Mouse (Mus musculus): ENCODE data around the gene Pdcd1.
"Not testable (repeated sequence)": the region's sequence is repeated elsewhere in the genome, so short reads cannot be mapped to it uniquely, and the experiment has no call there.

DNA sequence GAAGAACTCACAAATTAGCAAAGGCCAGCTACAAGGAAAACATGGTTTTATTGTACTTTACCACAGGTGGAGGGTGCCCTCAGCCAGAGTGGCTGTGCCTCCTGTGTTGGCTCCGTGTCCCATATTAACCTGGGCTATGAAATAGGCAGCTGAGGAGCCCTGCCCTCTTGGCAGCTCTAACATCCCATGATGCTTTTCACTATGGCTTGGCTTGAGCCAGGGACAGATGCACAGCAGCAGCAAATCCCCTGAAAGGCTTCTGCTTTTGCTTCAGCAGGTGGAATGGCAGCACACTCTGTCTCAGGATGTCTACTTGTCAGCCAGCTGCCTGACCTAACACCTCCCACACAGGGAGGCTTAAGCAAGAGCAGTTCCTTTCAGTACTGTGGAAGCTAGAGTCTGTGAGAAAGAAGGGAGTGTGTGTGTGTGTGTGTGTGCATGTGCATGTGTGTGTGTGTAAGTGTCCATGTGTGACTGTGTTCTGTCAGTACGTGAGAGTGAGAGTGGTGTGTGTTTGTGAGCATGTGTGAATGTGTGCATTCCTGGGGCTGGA is 46.3 kb downstream of the Pdcd1 start:
- not testable (repeated sequence) for TF ChIP-seq POLR2A (IDR thresholded peaks at IDR 0.05; ENCODE audit: insufficient read length, low read depth); POLR2AphosphoS2 (IDR thresholded peaks at IDR 0.05; ENCODE audit: insufficient read length, low read depth); CEBPB (IDR thresholded peaks at IDR 0.05; ENCODE audit: insufficient read depth, poor library complexity, severe bottlenecking); USF1 (IDR thresholded peaks at IDR 0.05; ENCODE audit: low read depth); MAX (IDR thresholded peaks at IDR 0.05; ENCODE audit: low read depth); SRF (IDR thresholded peaks at IDR 0.05; ENCODE audit: control insufficient read depth, insufficient read length, low read depth); REST (IDR thresholded peaks at IDR 0.05; ENCODE audit: insufficient read depth, insufficient read length); MYOG (IDR thresholded peaks at IDR 0.05; ENCODE audit: control insufficient read depth in 1 of 3, insufficient read depth in 1 of 3, insufficient read length in 2 of 3, low read depth in 2 of 3); TCF12 (IDR thresholded peaks at IDR 0.05; ENCODE audit: insufficient read depth, poor library complexity, severe bottlenecking); MYOD1 (IDR thresholded peaks at IDR 0.05; ENCODE audit: control insufficient read depth in 1 of 3, insufficient read length in 2 of 3, low read depth in 2 of 3); E2F4 (IDR thresholded peaks at IDR 0.05; ENCODE audit: insufficient read depth); TCF3 (IDR thresholded peaks at IDR 0.05; ENCODE audit: insufficient read length, low read depth)
